Mouse (Mus musculus) midbrain, embryonic 15.5 days (tissue): ENCODE results near the gene Erlin1. TPM values are rescaled to one million over a fixed set of nuclear protein-coding genes. Genes with fewer than 3 reads are reported as not detected.

Source experiments
- polyA plus RNA-seq: library from polyadenylated mRNA; unstranded; fragments of >200 nt; fragmentation: Nextera tagmentation; extraction: Ambion mirVana; gene quantifications from 2 replicates; pipeline ENCODE4 v1.2.1, GENCODE M21; 2015

Erlin1 gene
- polyA plus RNA-seq, 1 experiment from 2014 or later = 23.3 TPM

Other genes with a start within 250 kb of the Erlin1 start
- 8.1 and 8.8 TPM in 2 replicates for gene Dnmbp, start 129.6 kb downstream of the Erlin1 start, polyA plus RNA-seq
- 0.26 and 0.41 TPM in 2 replicates for gene Cpn1, start 83.2 kb downstream of the Erlin1 start, polyA plus RNA-seq
- not detected in 2 replicates for gene Cyp2c23, start 40.6 kb downstream of the Erlin1 start, polyA plus RNA-seq
- 61.7 and 68.0 TPM in 2 replicates for gene Chuk, start 37.7 kb upstream of the Erlin1 start, polyA plus RNA-seq
- 29.6 and 37.4 TPM in 2 replicates for gene Cwf19l1, start 66.1 kb upstream of the Erlin1 start, polyA plus RNA-seq
- 143 and 159 TPM in 2 replicates for gene Bloc1s2, start 76.7 kb upstream of the Erlin1 start, polyA plus RNA-seq
- gene Pkd2l1, start 122.7 kb upstream of the Erlin1 start, polyA plus RNA-seq = 0.06 TPM in 2 replicates
- gene Scd3, start 133.5 kb upstream of the Erlin1 start, polyA plus RNA-seq = 5.7 TPM in 2 replicates
- gene Scd2, start 223.9 kb upstream of the Erlin1 start, polyA plus RNA-seq = 251 and 253 TPM in 2 replicates